Mouse (Mus musculus) liver, embryonic 16.5 days (tissue): ENCODE data around the gene Ube2n. TPM values are rescaled to one million over a fixed set of nuclear protein-coding genes. Genes with fewer than 3 reads are reported as not detected.

Experiments
- ATAC-seq: fragments of 200-750 bp; cut with Nextera tagmentation; 2 replicates; pipeline ENCODE4 v1.8.0; 2017; ENCODE audit warnings: low read depth, mild to moderate bottlenecking, moderate number of reproducible peaks, moderate library complexity
- H3K27ac ChIP-seq: fragments of 300-500 bp; sonication (generic); 2 replicates; pipeline ENCODE4 v1.5.1; 2014; ENCODE audit warnings: mild to moderate bottlenecking, low read length
- H3K27me3 ChIP-seq: fragments of 300-500 bp; sonication (generic); 2 replicates; pipeline ENCODE4 v1.6.1; 2014; ENCODE audit warnings: low read depth, low read length, mixed read lengths; ENCODE audit not compliant: control insufficient read depth, insufficient read depth
- H3K36me3 ChIP-seq: fragments of 300-500 bp; sonication (generic); 2 replicates; pipeline ENCODE4 v1.6.1; 2014; ENCODE audit warnings: mild to moderate bottlenecking; ENCODE audit not compliant: control insufficient read depth, insufficient read depth
- H3K4me1 ChIP-seq: fragments of 300-500 bp; sonication (generic); 2 replicates; pipeline ENCODE4 v1.6.1; 2014; ENCODE audit warnings: low read depth, low read length, mixed read lengths; ENCODE audit not compliant: control insufficient read depth
- H3K4me2 ChIP-seq: fragments of 300-500 bp; sonication (generic); 2 replicates; pipeline ENCODE4 v1.6.1; 2014; ENCODE audit warnings: low read depth, low read length, mixed read lengths
- H3K4me3 ChIP-seq: fragments of 300-500 bp; sonication (generic); 2 replicates; pipeline ENCODE4 v1.5.1; 2014; ENCODE audit warnings: low read depth, mild to moderate bottlenecking, low read length
- H3K9ac ChIP-seq: fragments of 300-500 bp; sonication (generic); 2 replicates; pipeline ENCODE4 v1.6.1; 2014; ENCODE audit warnings: low read depth, low read length
- H3K9me3 ChIP-seq: fragments of 300-500 bp; sonication (generic); replicated peaks from 2 replicates; pipeline ENCODE4 v1.6.1; 2016; ENCODE audit warnings: low read length; ENCODE audit not compliant: control insufficient read depth
- WGBS: fragments of 180-500 bp; shearing (Covaris S2); extraction: QIAGEN DNeasy Blood & Tissue Kit; methylation state at CpG from one replicate; pipeline ENCODE4 v1.1.7; 2014; ENCODE audit not compliant: insufficient replicate concordance; 5-methylcytosine and 5-hydroxymethylcytosine counted together
- polyA plus RNA-seq: library from polyadenylated mRNA; unstranded; fragments of >200 nt; fragmentation: Nextera tagmentation; extraction: Ambion mirVana; gene quantifications from 2 replicates; pipeline ENCODE4 v1.2.1, GENCODE M21; 2015

The Ube2n gene
- polyA plus RNA-seq, 1 experiment from 2014 or later, result 103 TPM

DNA sequence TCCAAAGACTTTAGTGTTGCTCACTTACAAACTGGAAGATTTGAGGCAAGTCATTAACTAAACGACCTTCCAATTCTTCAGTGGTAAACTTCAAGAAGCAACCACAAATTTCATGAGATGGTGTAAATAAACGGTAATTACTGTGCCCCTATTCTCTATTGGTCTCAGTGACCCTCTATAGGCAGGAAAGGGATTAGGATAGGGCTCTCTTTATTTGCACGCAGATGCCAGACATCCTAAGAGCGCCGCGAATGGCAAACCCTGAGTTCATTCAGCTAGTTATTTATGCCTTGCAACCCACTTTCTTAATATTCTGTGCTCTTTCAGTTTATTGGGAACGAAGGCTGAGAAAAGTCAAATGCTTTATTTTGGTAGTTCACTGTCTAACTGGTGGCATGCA is 13.9 kb upstream of the Ube2n start:
- H3K9ac ChIP-seq, result peak overlapping the region; percentile 68
- no peak for ATAC-seq
- peaks cover under 1% of the 10 kb centered on the region for H3K36me3 ChIP-seq
- H3K4me3 ChIP-seq, result peak overlapping the region; percentile 76
- no peaks in the 10 kb centered on the region for H3K27me3 ChIP-seq
- H3K27ac ChIP-seq, result no peak overlapping the region
- H3K9me3 ChIP-seq, result no peaks in the 10 kb centered on the region
- peaks cover 10% of the 10 kb centered on the region for H3K4me1 ChIP-seq
- peak overlapping the region; percentile 85 for H3K4me2 ChIP-seq
- WGBS, result 1% methylated on average over 7 of the region's 7 CpGs

- H3K27ac ChIP-seq, result peak within 1 kb of the TSS; percentile 36; the same call in 1 of the 2 replicates
- H3K9ac ChIP-seq, result peak within 1 kb of the TSS; percentile 68
- peak within 1 kb of the TSS; percentile 76 for H3K4me3 ChIP-seq
- H3K9me3 ChIP-seq, result no peaks in the 10 kb centered on the region
- H3K4me2 ChIP-seq, result peak within 1 kb of the TSS; percentile 85
- H3K27me3 ChIP-seq, result no peaks in the 10 kb centered on the region
- peak; percentile 95 for ATAC-seq
- WGBS, result under 1% methylated on average over 35 of the region's 35 CpGs
- peaks cover 10% of the 10 kb centered on the region for H3K4me1 ChIP-seq
- H3K36me3 ChIP-seq, result no peaks in the 10 kb centered on the region; the same call in 1 of the 2 replicates
These were observed 13.4 kb upstream of the Ube2n start, which contains the start of gene Mrpl42 for GRCm38 (mm10) chr10:95501463-95502081. TSS of gene Mrpl42 (minus strand) at chr10:95501940.

DNA sequence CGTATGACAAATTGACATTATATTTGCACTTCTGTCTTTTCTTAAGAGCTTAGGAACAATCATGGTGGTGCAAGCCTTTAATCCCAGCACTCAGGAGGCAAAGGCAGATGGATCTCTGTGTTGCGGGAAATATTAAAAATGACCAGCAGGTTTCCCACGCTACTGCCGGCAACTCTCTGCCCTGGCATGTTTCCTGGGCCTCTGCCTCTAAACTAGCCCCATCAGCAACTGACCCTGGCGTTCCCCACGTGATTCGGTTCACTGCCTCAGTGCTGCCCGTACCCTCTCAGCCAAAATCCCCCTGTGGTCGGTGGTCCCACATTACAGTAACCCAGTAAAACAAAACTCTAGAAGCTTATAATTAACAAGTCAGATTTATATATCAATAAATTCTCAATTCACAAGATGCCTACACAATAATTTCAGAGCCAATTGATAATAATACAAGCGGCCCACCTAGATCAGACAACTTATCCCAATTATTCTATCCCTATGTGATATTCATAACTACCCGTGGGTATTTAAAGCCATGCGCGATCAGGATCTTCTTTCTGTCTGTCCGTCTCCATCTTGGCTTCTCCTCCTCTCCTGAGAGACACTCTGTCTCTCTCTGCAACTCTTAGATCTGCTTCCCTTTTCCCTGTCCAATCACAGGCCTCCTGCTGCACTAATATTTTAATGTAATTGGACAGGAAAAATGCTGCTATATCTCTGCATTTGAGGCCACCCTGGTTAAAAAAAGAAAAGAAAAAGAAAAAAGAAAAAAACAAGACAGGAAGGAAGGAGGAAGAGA is 11.3 kb upstream of the Ube2n start:
- Histone ChIP-seq H3K27me3 (no peaks in the 10 kb centered on the region), H3K36me3 (no peaks in the 10 kb centered on the region), H3K9ac (no peak overlapping the region), H3K4me2 (no peak overlapping the region), H3K4me3 (no peak overlapping the region), H3K9me3 (no peaks in the 10 kb centered on the region), H3K27ac (no peak overlapping the region), H3K4me1 (peaks cover 10% of the 10 kb centered on the region)
- 75% methylated on average over 14 of the region's 14 CpGs for WGBS
- no peak for ATAC-seq

DNA sequence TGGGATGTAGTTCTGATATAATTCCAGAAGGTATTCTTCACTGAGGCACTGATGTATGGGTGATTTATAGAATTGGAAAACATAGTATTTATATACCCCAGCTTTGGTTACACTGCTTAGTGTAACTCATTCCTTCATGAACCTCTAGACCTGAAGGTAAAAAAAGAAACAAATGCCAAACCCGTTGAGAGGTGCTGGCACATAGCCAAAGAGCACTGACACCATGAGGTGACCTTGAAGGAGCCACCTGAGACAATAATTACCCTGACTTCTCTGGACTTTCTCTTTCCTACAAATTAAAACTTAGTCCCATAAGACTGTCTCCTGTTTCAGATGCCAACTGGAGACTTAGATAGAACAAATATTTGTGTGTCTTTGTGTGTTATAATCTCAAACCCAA is 10.6 kb upstream of the Ube2n start:
- Histone ChIP-seq H3K4me2 (no peak overlapping the region), H3K4me3 (no peak overlapping the region), H3K27me3 (no peaks in the 10 kb centered on the region), H3K4me1 (peaks cover 10% of the 10 kb centered on the region), H3K27ac (no peak overlapping the region), H3K36me3 (no peaks in the 10 kb centered on the region), H3K9me3 (no peaks in the 10 kb centered on the region), H3K9ac (no peak overlapping the region)
- 23% methylated on average over 1 of the region's 1 CpGs for WGBS
- no peak for ATAC-seq

DNA sequence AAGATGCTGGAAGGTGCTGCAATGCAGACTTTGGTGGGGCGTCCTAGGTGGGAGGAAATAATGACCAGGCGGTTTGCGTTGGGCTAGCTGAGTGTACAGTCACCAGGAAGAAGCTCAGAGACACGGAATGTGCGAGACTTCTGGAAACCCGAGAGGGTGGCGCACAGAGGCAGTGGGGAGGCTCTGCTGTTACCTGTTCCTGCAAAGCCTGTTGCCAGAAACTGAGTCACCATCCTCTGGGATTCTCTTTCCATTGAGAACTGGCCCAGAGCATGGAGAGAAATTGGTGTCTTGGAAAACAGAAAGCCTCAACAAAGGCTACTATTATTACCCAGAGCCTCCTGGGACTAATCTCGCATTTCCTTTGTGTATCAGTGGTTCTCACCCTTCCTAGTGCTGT is 6.8 kb upstream of the Ube2n start:
- Histone ChIP-seq H3K9ac (no peak overlapping the region), H3K4me1 (no peaks in the 10 kb centered on the region), H3K27ac (no peak overlapping the region), H3K4me2 (no peak overlapping the region), H3K36me3 (no peaks in the 10 kb centered on the region), H3K27me3 (no peaks in the 10 kb centered on the region), H3K4me3 (no peak overlapping the region), H3K9me3 (no peaks in the 10 kb centered on the region)
- ATAC-seq, result no peak
- 71% methylated on average over 8 of the region's 8 CpGs for WGBS

DNA sequence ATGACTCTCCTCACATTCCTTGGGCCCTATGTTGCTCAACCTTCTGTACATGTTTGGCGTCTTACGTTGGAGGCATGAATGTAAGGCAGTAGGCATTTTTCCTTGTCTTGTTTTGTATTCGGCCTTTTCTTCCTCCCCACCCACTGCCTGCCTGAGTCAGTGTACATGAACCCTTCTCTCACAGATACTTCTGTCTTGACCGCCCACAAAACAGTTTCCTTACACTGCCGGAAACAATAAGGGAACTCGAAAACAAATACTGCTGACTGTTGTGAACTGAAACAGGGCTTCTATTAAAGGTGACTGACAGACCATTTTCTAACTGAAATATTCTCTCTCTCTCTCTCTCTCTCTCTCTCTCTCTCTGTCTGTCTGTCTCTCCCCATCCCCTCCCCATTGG is 6.2 kb upstream of the Ube2n start:
- Histone ChIP-seq H3K27ac (no peak overlapping the region), H3K4me2 (no peak overlapping the region), H3K9me3 (no peaks in the 10 kb centered on the region), H3K27me3 (no peaks in the 10 kb centered on the region), H3K9ac (no peak overlapping the region), H3K4me1 (peaks cover 2% of the 10 kb centered on the region), H3K36me3 (no peaks in the 10 kb centered on the region), H3K4me3 (no peak overlapping the region)
- WGBS, result 27% methylated on average over 6 of the region's 6 CpGs
- ATAC-seq, result 0 out of 2 replicates have a peak, but pooled peaks have one; percentile 27

DNA sequence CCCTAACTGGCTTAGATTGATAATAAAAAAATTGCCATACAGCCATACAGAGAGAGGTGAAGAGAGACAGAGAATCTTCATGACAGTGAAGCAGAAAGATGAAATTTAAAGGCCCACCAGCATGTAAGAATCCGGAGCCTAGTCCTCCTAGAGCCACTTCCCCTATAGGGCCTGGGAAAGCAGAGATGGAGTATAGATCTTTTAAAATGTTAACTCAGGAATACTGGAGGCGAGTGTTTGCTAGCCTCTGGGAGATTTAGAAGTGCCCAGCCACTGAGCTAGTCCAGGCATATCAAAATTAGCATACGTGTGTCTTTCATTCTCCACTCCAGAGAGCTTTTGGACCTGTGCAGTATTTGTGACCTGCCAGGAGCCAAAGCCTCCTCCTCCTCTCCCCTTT is 5.7 kb upstream of the Ube2n start:
- no peak for ATAC-seq
- Histone ChIP-seq H3K36me3 (no peaks in the 10 kb centered on the region), H3K9me3 (no peaks in the 10 kb centered on the region), H3K9ac (no peak overlapping the region), H3K4me1 (peaks cover 6% of the 10 kb centered on the region), H3K27ac (no peak overlapping the region), H3K4me3 (no peak overlapping the region), H3K27me3 (no peaks in the 10 kb centered on the region), H3K4me2 (no peak overlapping the region)
- 54% methylated on average over 3 of the region's 3 CpGs for WGBS

DNA sequence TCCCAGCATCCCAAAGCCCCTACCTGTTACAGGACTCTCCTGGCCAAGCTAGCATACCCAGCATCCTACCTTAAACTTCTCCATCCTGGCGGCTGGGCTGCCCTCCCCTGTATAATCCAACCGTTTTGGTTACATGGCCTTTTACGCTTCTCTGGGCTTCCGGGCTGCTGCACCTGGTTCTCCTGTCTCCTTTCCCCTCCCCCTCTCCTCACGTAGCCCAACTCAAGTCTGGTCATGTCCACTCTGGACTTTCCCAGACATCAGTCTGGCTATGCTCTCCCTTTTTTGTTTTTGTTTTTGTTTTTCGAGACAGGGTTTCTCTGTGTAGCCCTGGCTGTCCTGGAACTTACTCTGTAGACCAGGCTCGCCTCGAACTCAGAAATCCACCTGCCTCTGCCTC is 2.3 kb upstream of the Ube2n start:
- no peak overlapping the region for H3K9ac ChIP-seq
- no peaks in the 10 kb centered on the region for H3K36me3 ChIP-seq
- no peaks in the 10 kb centered on the region for H3K9me3 ChIP-seq
- H3K4me2 ChIP-seq, result no peak overlapping the region
- H3K27me3 ChIP-seq, result no peaks in the 10 kb centered on the region
- 68% methylated on average over 8 of the region's 8 CpGs for WGBS
- no peak overlapping the region for H3K4me3 ChIP-seq
- no peak for ATAC-seq
- H3K27ac ChIP-seq, result no peak overlapping the region
- peaks cover 15% of the 10 kb centered on the region for H3K4me1 ChIP-seq
